Mouse (Mus musculus): ENCODE measurements around the gene Phf24.

Phf24 gene

DNA sequence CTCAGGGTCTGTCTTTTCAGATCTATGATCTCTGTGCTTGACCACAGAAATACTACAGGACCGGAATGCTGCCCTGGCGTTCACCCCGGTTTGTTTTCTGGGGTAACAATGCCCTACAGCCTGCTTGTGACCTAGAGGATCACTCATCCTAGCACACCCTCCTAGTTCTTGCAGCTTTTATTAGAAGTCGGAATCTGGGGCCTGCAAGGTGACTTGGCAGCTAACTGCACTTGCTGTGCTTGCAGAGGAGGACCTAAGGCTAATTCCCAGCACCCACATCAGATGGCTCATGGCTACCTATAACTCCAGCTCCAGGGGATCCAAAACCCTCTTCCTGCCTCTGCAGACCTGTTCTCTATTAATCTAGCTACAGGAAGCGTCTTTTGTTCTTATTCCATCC, 13.7 kb upstream of the Phf24 start:
- in situ Hi-C loops (cut with MboI; ENCODE audit: low pct_unique_long_range_greater_than_20kb in 1 of 2, low sequenced_read_pairs in 2 of 2, unreplicated experiment in 1 of 2) = no loop called here

DNA sequence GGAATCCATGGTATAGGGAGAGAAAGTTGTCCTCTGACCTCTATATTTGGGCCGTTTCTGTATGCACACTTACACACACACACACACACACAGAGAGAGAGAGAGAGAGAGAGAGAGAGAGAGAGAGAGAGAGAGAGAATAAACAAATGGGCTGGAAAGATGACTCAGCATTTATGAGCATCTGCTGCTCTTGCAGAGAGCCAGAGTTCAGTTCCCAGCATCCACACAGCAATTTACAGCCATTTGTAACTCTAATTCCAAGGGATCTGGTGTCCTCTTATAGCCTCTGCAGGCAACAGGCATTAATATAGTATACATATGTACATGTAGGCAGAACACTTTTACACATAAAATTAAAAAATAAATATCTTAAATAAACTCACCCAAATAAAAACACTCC, 12.5 kb upstream of the Phf24 start:
- in situ Hi-C loops (cut with MboI; ENCODE audit: low pct_unique_long_range_greater_than_20kb in 1 of 2, low sequenced_read_pairs in 2 of 2, unreplicated experiment in 1 of 2) = no loop called here

DNA sequence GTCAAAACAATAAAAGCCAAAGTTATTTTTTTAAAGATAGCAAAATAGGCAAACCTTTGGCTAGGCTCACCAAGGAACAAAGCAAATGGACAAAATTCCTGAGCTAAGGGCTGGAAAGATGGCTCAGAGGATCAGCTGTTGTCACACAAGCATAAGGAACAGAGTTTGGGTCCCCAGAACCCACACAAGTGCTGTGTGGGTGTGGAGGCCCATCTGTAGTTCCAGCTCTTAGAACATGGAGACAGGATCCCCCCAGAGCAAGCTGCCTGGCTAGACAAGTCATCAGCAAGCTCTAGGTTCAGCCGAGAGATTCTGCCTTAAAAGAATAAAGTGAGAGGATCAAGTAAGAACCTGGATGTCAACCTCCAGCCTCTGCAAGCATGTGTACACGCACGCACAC, 11.9 kb upstream of the Phf24 start:
- in situ Hi-C loops (cut with MboI; ENCODE audit: low pct_unique_long_range_greater_than_20kb in 1 of 2, low sequenced_read_pairs in 2 of 2, unreplicated experiment in 1 of 2) = no loop called here

DNA sequence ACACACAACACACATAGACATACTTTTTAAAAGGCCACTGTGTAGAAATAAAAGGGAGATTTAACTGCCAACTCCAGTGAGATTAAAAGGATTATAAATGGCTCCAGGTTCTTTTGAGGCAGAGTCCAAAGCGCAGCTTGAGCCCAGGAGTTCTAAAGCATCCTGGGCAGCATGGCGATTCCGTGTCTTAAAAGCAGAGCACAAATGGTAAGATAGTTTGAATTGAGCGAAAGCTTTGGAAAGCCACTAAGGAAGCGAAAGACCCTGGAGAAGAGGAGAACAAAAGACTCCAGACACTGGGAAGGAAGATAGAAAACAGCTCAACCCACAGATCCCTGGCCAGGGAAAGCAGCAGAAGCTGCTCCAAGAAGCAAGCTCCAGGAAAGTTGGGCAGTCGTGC, 11.5 kb upstream of the Phf24 start:
- in situ Hi-C loops (cut with MboI; ENCODE audit: low pct_unique_long_range_greater_than_20kb in 1 of 2, low sequenced_read_pairs in 2 of 2, unreplicated experiment in 1 of 2) = no loop called here

DNA sequence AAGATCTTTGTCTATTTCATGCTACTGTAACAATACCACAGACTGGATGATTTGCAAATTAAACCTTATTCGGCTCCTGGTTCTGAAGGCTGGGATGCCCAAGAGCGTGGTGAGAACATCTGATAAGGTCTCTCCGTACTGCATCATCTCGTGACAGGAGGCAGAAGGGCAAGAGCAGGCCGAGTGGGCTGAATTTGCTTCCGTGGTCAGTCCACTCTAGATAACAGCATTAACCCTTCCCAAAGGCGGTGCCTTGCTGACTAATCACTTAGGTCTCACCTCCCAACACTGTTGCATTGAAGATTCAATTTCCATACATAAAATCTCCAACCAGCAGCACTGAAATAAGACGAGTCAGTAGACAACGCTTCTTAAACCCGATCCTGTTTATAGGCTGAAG, 3.1 kb upstream of the Phf24 start:
- in situ Hi-C loops (cut with MboI; ENCODE audit: low pct_unique_long_range_greater_than_20kb in 1 of 2, low sequenced_read_pairs in 2 of 2, unreplicated experiment in 1 of 2) = no loop called here

DNA sequence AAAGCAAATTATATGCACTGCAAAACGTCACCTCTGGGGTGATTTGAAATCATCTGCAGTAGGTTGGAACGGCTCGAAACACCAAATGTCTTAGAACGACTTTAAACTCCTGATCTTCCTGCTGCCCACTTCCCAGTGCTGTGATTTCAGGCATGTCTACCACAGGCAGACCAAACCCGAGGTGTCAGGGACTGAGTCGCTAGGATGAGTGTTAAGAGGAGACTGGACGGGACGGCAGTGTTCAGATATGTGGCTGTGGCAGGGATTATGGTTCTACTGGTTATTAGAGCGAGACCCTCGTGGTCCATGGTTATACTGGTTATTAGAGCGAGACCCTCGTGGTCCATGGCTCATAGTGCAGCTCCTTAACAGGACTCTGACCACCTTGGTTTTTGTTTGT, 1.1 kb upstream of the Phf24 start:
- in situ Hi-C loops (cut with MboI; ENCODE audit: low pct_unique_long_range_greater_than_20kb in 1 of 2, low sequenced_read_pairs in 2 of 2, unreplicated experiment in 1 of 2) = no loop called here

DNA sequence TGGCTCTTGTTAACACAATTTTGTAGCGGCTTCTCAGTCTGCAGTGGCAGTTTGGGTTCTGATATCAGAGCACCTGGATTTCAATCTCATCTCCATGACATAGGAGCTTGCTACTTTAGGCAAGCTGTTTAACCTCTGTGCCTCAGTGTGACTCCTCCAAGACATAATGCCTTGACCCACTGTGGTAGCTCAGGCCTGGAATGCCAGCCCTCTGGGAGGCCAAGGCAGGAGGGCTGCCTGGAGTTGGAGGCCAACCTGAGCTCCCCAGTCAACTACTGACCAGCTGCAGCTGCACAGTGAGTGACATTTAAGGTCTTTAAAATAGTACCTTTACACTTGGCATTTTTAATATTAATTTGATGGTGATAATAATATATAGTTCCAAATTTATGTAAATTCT, 494 bp upstream of the Phf24 start:
- in situ Hi-C loops (cut with MboI; ENCODE audit: low pct_unique_long_range_greater_than_20kb in 1 of 2, low sequenced_read_pairs in 2 of 2, unreplicated experiment in 1 of 2) = no loop called here

DNA sequence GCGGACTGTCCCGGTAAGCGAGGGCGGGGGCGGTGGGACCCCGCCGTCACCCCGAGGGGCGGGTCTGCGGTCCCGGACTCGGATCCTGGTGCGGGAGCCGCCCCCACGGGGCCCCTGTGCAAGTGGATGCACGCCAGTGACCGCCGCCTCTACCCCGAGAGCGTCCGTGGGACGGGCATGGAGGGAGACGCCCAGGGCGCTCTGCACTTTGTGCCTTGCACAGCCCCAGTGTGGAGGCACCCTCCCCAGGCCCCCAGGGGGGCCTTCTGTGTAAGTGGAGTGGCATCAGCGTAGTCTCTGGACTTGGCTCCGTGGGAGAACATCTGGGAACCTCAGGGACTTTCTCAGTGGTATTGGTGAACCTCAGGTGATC, 928 bp downstream of the Phf24 start:
- in situ Hi-C loops (cut with MboI; ENCODE audit: low pct_unique_long_range_greater_than_20kb in 1 of 2, low sequenced_read_pairs in 2 of 2, unreplicated experiment in 1 of 2) = no loop called here

DNA sequence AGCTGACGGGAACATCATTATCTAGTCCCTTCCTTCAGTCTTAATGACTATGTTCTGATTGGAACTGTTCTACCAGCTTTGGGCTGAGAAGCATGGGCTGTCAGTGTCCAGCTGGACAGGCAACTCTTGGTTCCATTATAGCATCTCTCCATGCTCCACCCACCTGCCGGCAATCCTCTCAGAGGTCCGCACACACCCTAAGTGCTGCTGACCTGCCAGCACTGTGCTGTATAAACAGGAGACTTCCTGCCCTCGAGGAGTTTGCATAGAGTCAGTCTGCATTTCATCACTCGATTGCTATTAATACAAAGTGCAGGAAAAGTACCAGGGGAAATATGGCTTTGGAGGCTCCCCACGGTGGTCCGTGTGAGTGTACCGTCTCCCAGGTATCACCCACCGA, 4.3 kb downstream of the Phf24 start:
- in situ Hi-C loops (cut with MboI; ENCODE audit: low pct_unique_long_range_greater_than_20kb in 1 of 2, low sequenced_read_pairs in 2 of 2, unreplicated experiment in 1 of 2) = no loop called here

DNA sequence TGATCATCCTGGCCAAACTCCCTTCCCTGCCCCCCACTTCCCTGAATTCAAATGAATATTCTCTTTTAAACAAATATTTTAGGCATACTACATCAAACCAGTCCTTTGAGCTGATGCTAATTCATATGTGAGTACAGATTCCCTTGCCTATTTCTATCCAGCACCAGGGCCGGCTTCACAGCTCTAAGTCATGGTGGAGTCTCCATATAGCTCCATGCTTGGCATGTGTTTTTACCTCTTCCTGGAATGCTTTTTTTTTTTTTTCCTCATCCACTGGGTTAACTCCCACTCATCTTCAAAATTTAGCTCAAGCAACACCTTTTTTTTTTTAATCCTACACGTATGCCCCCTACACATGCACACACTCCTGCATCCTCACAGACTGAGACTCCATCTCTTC, 5.1 kb downstream of the Phf24 start:
- in situ Hi-C loops (cut with MboI; ENCODE audit: low pct_unique_long_range_greater_than_20kb in 1 of 2, low sequenced_read_pairs in 2 of 2, unreplicated experiment in 1 of 2) = no loop called here

DNA sequence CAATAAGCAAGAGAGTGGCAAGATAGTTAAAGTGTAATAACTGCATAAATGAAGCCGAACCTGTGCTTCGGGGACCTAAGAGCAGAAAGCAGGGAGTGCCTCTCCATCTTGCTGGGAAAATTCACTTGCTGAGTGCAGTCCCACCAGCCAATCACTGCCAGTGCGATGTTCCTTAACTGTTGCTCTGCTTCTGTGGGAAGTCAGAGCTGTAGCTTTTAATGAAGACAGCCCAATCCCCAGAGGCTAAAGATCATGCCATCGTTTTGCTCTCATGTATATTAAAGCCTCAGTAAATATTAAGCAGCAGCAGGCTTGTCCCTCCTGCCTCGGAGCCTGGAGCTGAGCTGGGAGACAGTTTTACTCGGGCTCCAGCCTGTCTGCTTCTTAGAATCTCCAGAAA, 5.6 kb downstream of the Phf24 start:
- in situ Hi-C loops (cut with MboI; ENCODE audit: low pct_unique_long_range_greater_than_20kb in 1 of 2, low sequenced_read_pairs in 2 of 2, unreplicated experiment in 1 of 2) = no loop called here

DNA sequence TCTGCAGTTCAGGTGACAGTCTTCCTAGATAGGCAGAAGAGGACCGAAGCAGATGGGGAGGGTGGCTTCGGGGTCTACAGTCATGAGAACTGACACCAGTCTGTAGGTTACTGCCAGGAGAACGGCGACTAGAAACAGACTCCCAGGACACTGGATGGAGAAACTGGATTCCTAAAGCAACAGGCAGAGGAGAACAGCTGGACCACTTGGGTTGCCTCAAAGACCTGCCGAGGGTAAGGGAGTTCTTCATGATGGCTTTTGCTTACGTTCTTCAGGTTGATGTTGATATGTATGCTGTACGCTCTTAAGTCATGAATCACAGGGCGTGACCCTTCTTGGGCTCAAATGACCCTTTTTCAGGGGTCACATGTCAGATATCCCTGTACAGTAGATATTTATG, 6.0 kb downstream of the Phf24 start:
- in situ Hi-C loops (cut with MboI; ENCODE audit: low pct_unique_long_range_greater_than_20kb in 1 of 2, low sequenced_read_pairs in 2 of 2, unreplicated experiment in 1 of 2) = no loop called here

DNA sequence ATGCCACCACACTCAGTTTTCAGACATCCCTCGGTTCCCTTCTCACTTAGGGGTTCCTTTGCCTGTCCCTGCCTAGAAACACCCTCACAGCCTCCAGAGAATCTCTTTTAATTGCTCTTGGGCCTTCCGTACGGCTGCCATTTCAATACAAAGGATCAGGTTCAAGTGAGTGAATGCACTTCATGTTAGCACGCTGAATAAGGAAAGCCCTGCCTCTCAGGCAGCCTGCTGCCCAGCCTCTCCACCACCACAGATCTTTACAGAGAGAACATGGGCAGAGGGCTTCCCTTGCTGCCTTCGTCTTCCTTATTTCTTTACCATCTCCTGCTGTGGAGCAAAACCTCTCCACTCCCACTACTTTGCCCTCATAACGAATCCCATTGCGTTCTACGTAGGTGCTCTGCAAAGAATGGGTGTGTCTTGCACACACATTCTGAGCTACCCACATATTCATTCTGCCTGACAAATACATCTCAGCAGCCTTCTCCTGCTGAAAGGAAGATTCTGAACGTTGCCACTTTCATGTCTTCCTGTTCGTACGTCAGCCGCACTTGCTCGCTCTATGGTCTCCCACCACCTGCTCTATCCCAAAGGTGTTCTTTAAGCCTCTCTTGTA, 7.7 kb downstream of the Phf24 start:
- in situ Hi-C loops (cut with MboI; ENCODE audit: low pct_unique_long_range_greater_than_20kb in 1 of 2, low sequenced_read_pairs in 2 of 2, unreplicated experiment in 1 of 2) = no loop called here

DNA sequence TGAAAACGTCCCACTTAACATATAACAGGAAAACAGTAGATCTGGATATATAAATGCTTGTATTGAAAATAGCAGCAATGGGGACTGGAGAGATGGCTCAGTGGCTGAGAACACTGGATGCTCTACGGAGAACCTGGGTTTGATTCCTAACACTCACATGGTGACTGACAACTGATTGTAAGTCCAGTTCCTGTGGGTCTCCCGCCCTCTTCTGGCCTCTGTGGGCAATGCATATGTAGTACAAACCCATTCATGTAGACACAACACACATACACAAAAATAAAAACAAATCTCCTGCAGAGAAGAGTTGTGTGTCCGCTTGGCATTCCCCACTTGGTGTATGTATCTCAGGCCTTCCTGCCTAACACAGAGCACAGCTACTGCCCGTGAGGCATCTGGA, 11.7 kb downstream of the Phf24 start:
- in situ Hi-C loops (cut with MboI; ENCODE audit: low pct_unique_long_range_greater_than_20kb in 1 of 2, low sequenced_read_pairs in 2 of 2, unreplicated experiment in 1 of 2) = no loop called here

DNA sequence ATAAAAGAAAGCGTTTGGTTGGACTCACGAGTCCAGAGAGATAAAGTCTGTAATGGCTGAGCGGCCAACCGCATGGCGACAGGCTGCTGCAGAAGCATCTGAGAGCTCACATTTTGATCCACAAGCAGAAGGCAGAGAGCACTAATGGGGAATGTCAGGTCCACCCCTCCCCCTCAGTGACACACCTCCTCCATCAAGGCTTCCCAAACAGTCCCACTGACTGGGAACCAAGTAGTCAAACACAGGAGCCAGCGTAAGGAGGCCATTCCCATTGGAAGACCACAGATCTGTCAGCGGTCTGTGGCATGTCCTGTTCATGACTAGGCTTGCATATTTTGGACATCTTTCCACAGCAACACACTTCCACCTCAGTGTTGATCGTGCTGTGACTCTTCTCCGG, 12.5 kb downstream of the Phf24 start:
- in situ Hi-C loops (cut with MboI; ENCODE audit: low pct_unique_long_range_greater_than_20kb in 1 of 2, low sequenced_read_pairs in 2 of 2, unreplicated experiment in 1 of 2) = no loop called here

DNA sequence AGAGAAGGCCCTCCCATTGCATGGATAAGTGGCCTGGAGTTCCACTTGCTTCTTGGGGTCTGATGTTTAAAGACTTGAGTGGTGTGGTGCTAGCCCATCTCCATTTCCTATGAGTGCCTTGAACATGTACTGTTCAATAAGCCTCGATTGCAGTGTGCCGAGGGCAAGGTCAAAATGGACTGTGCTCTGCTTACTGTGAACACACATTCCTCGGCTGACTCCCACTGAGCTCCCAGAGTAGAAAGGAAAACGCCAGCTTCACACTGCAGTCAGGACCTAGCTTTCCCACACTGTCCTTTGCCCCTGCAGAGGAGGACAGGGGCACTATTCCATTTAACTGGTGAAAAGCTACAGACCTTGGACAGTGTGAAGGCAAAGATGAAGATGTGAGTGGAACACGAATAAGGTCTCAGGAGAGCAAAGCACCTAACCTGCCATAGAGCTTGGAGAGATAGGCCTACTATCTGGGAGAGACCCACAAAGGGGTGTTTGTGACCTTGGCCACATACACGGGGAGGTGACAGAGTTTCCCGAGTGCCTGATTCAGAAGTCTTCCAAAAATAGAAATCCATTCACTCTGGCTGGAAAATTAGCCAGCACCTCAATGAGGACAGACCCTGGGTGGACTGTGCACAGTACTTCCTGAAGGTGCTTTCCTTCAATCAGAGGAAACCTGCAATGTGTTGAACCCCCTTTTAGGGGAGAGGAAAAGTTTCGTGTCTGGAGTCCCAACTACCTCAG, 15.9 kb downstream of the Phf24 start:
- in situ Hi-C loops (cut with MboI; ENCODE audit: low pct_unique_long_range_greater_than_20kb in 1 of 2, low sequenced_read_pairs in 2 of 2, unreplicated experiment in 1 of 2) = no loop called here

DNA sequence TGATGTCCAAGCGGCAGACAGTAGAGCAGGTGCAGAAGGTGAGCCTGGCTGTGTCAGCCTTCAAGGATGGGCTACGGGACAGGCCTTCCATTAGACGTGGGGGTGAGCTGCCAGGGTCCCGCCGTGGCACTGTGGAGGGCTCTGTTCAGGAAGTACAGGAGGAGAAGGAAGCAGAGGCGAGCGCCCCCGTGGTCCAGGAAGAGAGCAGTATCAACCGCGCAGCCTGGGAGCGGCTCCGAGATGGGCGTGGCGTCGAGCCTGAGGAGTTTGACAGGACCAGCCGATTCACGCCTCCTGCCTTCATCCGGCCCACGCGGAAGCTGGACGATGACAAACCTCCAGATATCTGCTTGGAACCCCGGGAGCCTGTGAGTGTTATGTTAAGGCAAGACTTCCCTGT, 17.2 kb downstream of the Phf24 start:
- in situ Hi-C loops (cut with MboI; ENCODE audit: low pct_unique_long_range_greater_than_20kb in 1 of 2, low sequenced_read_pairs in 2 of 2, unreplicated experiment in 1 of 2) = no loop called here

DNA sequence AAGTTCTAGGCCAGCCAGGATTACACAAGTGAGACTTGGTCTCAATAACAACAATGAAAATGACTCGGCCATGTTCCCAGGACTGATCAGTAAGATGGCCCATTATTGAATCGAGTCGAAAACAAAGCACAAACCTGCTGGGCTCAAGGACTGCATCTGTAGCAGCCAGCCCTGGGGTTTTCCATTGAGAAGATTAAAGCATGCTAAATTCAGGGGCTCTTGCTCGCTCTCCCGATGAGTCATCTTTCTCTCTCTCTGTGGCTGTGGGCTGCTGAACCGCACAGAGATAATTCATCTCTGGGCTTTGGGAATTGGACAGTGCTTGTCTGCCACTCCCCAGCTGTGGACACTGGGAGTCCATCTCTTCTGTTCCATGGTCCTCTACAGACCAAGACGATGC, 24.9 kb downstream of the Phf24 start:
- in situ Hi-C loops (cut with MboI; ENCODE audit: low pct_unique_long_range_greater_than_20kb in 1 of 2, low sequenced_read_pairs in 2 of 2, unreplicated experiment in 1 of 2) = no loop called here

DNA sequence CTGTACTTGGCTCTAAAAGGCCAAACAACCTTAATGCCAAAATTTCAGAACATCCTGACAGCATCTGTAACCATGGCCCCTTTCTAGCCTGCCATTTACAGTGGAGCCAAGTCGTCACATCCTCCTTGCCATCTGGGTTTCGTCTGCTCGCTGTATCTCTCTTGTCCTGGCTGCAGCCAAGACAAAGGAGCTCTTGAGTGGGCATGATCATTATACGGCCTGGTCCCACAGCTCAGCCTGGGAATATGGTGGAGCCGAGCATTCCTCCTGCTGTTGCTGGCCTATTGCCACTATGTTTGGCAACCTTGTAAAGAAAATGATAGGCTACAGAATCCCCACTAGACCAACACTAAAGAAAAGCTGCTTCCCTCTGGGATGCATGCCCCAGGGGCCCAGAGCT, 26.9 kb downstream of the Phf24 start:
- in situ Hi-C loops (cut with MboI; ENCODE audit: low pct_unique_long_range_greater_than_20kb in 1 of 2, low sequenced_read_pairs in 2 of 2, unreplicated experiment in 1 of 2) = no loop called here

DNA sequence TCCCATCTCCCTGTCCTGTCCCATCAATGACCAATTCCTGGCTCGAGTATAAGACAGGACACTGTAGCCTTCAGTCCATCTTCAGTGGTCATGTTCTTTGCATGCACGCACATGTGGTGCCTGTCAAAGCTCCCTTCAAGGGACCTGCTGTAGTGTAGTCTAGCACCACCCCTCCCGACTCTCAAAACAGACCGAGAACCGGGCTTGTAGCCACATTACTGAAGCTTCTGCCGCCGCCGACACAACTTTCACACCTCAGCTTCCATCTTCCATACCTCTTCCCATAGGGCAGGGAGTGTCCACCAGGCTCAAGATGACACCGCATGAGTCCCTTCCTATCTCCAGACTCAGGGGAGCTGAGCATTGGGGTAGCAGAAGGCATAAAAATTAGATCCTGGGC, 27.7 kb downstream of the Phf24 start:
- in situ Hi-C loops (cut with MboI; ENCODE audit: low pct_unique_long_range_greater_than_20kb in 1 of 2, low sequenced_read_pairs in 2 of 2, unreplicated experiment in 1 of 2) = no loop called here

DNA sequence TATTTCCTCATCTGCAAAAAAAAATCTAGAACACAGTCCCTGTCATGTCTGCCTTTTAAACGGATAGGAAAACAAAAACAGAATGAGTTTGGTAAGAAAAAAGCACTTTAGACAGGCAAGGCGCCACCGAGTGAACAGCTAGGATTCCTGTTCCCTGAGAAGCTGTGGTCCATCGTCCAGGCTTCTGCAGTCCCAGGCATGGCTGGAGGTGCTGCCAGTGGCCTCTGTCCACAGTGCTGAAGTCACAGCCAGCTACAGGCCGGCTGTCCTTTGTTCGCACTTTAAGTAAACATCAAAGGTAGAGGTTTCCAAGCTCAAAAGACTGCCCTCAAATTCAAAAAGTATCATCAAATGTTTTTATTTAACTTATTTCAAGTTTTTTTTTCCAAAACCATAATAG, 28.6 kb downstream of the Phf24 start:
- in situ Hi-C loops (cut with MboI; ENCODE audit: low pct_unique_long_range_greater_than_20kb in 1 of 2, low sequenced_read_pairs in 2 of 2, unreplicated experiment in 1 of 2) = no loop called here
